Mouse (Mus musculus) brain, adult 2 months (tissue): ENCODE data around the gene Tusc2.
"Not testable (repeated sequence)": the region's sequence is repeated elsewhere in the genome, so short reads cannot be mapped to it uniquely, and the experiment has no call there.

Experiments
- DNase-seq: peaks from one replicate; pipeline ENCODE4 v3.0.0; 2011; ENCODE audit warnings: low read depth, low spot score

The Tusc2 gene

GRCm38 (mm10) chr9:107545199-107545598 is 17.9 kb upstream of the Tusc2 start:
- no peak for DNase-seq

GRCm38 (mm10) chr9:107545602-107546001 is 17.5 kb upstream of the Tusc2 start:
- DNase-seq: peak; percentile 84

- DNase-seq: peak; percentile 94
Observed at GRCm38 (mm10) chr9:107547026-107547425, 16.0 kb upstream of the Tusc2 start, which contains the start of gene Zmynd10. TSS of gene Zmynd10 (plus strand) at chr9:107547298.

- no peak for DNase-seq
Observed at GRCm38 (mm10) chr9:107547957-107548356, 15.1 kb upstream of the Tusc2 start.

GRCm38 (mm10) chr9:107548820-107549219 is 14.2 kb upstream of the Tusc2 start:
- DNase-seq: no peak

- DNase-seq: no peak
Observed at GRCm38 (mm10) chr9:107549297-107550074, 13.6 kb upstream of the Tusc2 start.

GRCm38 (mm10) chr9:107550491-107551116 is 12.5 kb upstream of the Tusc2 start:
- DNase-seq: no peak

GRCm38 (mm10) chr9:107551117-107551889 is 11.8 kb upstream of the Tusc2 start, which contains the start of gene Rassf1:
TSS of gene Rassf1 (plus strand) at chr9:107551555.
- DNase-seq: no peak

- no peak for DNase-seq
Observed at GRCm38 (mm10) chr9:107551890-107552355, 11.1 kb upstream of the Tusc2 start.

- no peak for DNase-seq
Observed at GRCm38 (mm10) chr9:107552690-107553393, 10.2 kb upstream of the Tusc2 start.

- no peak for DNase-seq
Observed at GRCm38 (mm10) chr9:107553541-107554318, 9.3 kb upstream of the Tusc2 start.

- DNase-seq: peak; percentile 100
Observed at GRCm38 (mm10) chr9:107554319-107554825, 8.7 kb upstream of the Tusc2 start.

GRCm38 (mm10) chr9:107555031-107555457 is 8.0 kb upstream of the Tusc2 start:
- DNase-seq: peak; percentile 43

GRCm38 (mm10) chr9:107555701-107556100 is 7.4 kb upstream of the Tusc2 start:
- no peak for DNase-seq

GRCm38 (mm10) chr9:107556346-107556745 is 6.7 kb upstream of the Tusc2 start:
- DNase-seq: no peak

GRCm38 (mm10) chr9:107565556-107565955 is 2.5 kb downstream of the Tusc2 start:
- DNase-seq: not testable (repeated sequence)

- DNase-seq: peak; percentile 87
Observed at GRCm38 (mm10) chr9:107566041-107566709, 3.1 kb downstream of the Tusc2 start.

- no peak for DNase-seq
Observed at GRCm38 (mm10) chr9:107566855-107567254, 3.8 kb downstream of the Tusc2 start.

- DNase-seq: no peak
Observed at GRCm38 (mm10) chr9:107567702-107568319, 4.8 kb downstream of the Tusc2 start, which contains the start of gene Hyal2. TSS of gene Hyal2 (plus strand) at chr9:107567945.
